Mouse (Mus musculus): Measurements from ENCODE around the gene Acer1.

DNA sequence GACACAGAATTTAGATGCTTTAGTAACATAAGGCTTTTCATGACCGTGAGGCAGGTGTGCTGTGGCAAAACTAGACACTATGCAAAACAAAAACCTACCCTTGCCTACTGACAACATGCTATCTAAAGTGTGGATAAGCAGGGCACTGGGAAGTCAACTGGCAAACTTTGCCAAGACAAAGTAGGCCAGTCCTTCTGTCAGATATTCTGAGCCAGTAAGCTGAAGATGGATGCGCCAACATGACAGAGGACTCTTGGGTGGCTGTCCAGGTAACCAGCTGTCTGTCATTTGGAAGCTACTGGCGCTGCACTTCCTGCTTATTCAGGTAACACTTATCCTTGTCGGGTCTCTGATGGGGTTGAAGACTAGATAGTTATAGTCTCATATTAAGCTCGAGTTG lies 11.8 kb downstream of the Acer1 start:
- TF ChIP-seq USF2 (conservative IDR thresholded peaks at IDR 0.05; ENCODE audit: low read depth, low read length): no peak
- no peak for TF ChIP-seq EP300 (IDR thresholded peaks at IDR 0.05; ENCODE audit: low read length)
- no peak for TF ChIP-seq CTCF (conservative IDR thresholded peaks at IDR 0.05 in 1 of 2, IDR thresholded peaks at IDR 0.05 in 1 of 2; ENCODE audit: low read depth in 2 of 2, low read length in 2 of 2)
- no peak for TF ChIP-seq POLR2A (IDR thresholded peaks at IDR 0.05; ENCODE audit: low read depth, low read length)

Data from CH12.LX (cell line).